ENCODE assay signal across 8 mouse cellular contexts in the genomic region with DNA sequence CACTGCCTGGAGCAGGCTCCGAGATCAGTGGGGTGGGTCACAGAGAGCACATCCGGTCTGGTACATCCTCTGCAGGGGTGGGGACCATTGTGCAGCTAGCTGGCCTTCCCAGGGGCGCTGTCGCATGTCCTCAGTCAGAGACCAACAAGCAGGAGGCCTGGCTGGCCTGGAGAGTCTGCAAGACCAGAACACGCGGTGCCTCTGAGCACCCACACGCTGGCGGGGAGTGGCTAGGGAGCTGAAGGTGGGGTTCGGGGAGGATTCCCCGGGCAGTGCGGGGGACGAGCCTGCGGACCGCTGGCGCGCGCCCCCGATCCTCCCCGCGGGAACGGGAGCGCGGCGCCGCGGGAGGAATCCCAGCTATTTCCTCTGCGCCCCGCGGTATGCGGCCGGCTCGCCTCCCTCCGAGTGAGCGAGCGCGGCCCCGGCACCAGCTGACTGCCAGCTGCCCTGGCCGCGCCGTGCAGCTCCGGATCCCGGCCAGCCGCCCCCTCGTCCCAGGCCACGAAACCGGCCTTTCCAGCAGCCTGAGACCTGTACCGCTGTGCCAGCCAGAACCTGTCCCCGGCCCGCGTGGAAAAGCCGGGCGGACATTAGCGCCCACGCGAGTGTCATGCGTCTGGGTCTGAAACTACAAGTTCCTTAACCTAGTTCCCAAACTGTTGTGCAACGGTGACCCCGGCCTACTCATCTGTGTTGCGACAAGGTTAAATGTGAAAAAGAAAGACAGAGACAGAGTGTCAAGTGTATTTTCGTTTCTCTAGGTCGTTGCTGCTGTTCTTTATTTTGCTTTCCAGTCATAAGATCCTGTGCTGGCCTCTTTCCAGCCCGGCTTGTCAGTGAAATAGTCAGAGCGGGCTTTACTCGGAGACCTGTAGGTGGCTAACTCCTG.
A peak's percentile ranks its signal among the peaks of the same experiment; 100 is the strongest.
DNase-seq lines count a peak whose midpoint lies in the region; ATAC-seq lines count a peak whose summit lies in the region.

No protein-coding gene starts in this region.

- no peaks in the 10 kb centered on the region for H3K9me3 ChIP-seq in intestine, embryonic 14.5 days (ENCODE audit: control insufficient read depth, low read length)
- no peaks in the 10 kb centered on the region for H3K9me3 ChIP-seq in midbrain, embryonic 10.5 days (replicated peaks)

- peak; percentile 80 for DNase-seq in embryo, embryonic 10.5 days (ENCODE audit: low spot score)
- peak; percentile 58 to 69 for DNase-seq in gastrocnemius, postnatal 36 days
- peak; percentile 89 for DNase-seq in intestine, embryonic 14.5 days (ENCODE audit: low spot score)
- peak; percentile 61 for DNase-seq in left cerebral cortex, postnatal 4 days
- DNase-seq in midbrain, embryonic 10.5 days (ENCODE audit: low spot score): peak; percentile 79
- DNase-seq in right cerebral cortex, postnatal 36 days (ENCODE audit: low spot score in 2 of 2): peak; percentile 44 to 57
- peak; percentile 86 for DNase-seq in yolk sac, embryonic 10.5 days (ENCODE audit: low spot score)

- H3K36me3 ChIP-seq in intestine, embryonic 14.5 days (ENCODE audit: control insufficient read depth, insufficient read depth, low read length): no peaks in the 10 kb centered on the region
- no peaks in the 10 kb centered on the region for H3K36me3 ChIP-seq in midbrain, embryonic 10.5 days

- peak overlapping the region; percentile 91 for H3K4me2 ChIP-seq in intestine, embryonic 14.5 days (ENCODE audit: low read length)

- peak overlapping the region; percentile 60 for H3K9ac ChIP-seq in intestine, embryonic 14.5 days (ENCODE audit: low read length)

- peak overlapping the region; percentile 85 for H3K27ac ChIP-seq in intestine, embryonic 14.5 days (ENCODE audit: low read depth)
- peak overlapping the region; percentile 89 for H3K27ac ChIP-seq in midbrain, embryonic 10.5 days (replicated peaks)

- WGBS in intestine, embryonic 14.5 days: 3% methylated on average over 61 of the region's 64 CpGs
- WGBS in midbrain, embryonic 10.5 days: 7% methylated on average over 61 of the region's 64 CpGs

- H3K4me3 ChIP-seq in intestine, embryonic 14.5 days (ENCODE audit: low read depth, low read length): peak overlapping the region; percentile 47
- H3K4me3 ChIP-seq in midbrain, embryonic 10.5 days: peak overlapping the region; percentile 61

- intact Hi-C loops in gastrocnemius, postnatal 36 days (cut with DNase I): loop anchor here (2.0 to 10.0 kb wide), 2 partner anchors 75 to 239 kb away; a partner anchor contains a TSS
- intact Hi-C loops in left cerebral cortex, postnatal 4 days (cut with DNase I): loop anchor here (10.0 kb wide), 3 partner anchors 99 to 359 kb away; a partner anchor contains a TSS

- peak; percentile 15 for ATAC-seq in activated CD4-positive, CD25-positive, alpha-beta regulatory T cell, adult 4 months
- ATAC-seq in intestine, embryonic 14.5 days (replicated peaks; ENCODE audit: low FRiP score, low TSS enrichment, low read depth): peak; percentile 76

- H3K27me3 ChIP-seq in intestine, embryonic 14.5 days (replicated peaks; ENCODE audit: control insufficient read depth, insufficient read depth, low read length): no peaks in the 10 kb centered on the region
- H3K27me3 ChIP-seq in midbrain, embryonic 10.5 days (ENCODE audit: low read depth, poor library complexity, severe bottlenecking): peaks cover 56% of the 10 kb centered on the region

- peaks cover 24% of the 10 kb centered on the region for H3K4me1 ChIP-seq in intestine, embryonic 14.5 days (replicated peaks; ENCODE audit: control insufficient read depth, insufficient read depth, low read length)
- H3K4me1 ChIP-seq in midbrain, embryonic 10.5 days: peaks cover 48% of the 10 kb centered on the region

Comparison
In these comparisons a context has a peak if more than half of its experiments do, and no peak if none do; other contexts are left out.
1. Peak in every context shown above with its lines: DNase-seq, ATAC-seq, H3K4me3 ChIP-seq and H3K27ac ChIP-seq.